Mouse (Mus musculus) C2C12 (cell line): ENCODE data around the gene Osgep.

Source experiments
- CEBPB ChIP-seq: IDR thresholded peaks from one replicate; pipeline ENCODE4 v1.6.1; 2011; ENCODE audit warnings: low read depth, mild to moderate bottlenecking, control low read depth, moderate library complexity
- CTCF ChIP-seq: IDR thresholded peaks from one replicate; pipeline ENCODE4 v1.5.1; 2011; ENCODE audit not compliant: control insufficient read depth, insufficient read depth, insufficient read length
- FOSL1 ChIP-seq: IDR thresholded peaks from one replicate; pipeline ENCODE4 v1.8.0; 2011; ENCODE audit warnings: mild to moderate bottlenecking, low read length; ENCODE audit not compliant: poor library complexity, insufficient read depth, severe bottlenecking
- MAX ChIP-seq: IDR thresholded peaks from one replicate; pipeline ENCODE4 v1.6.1; 2011; ENCODE audit warnings: mild to moderate bottlenecking, control low read depth
- MYOD1 ChIP-seq: IDR thresholded peaks from one replicate; pipeline ENCODE4 v1.6.1; 2011; ENCODE audit warnings: low read depth; ENCODE audit not compliant: control insufficient read depth, insufficient read length
- USF1 ChIP-seq: IDR thresholded peaks from one replicate; pipeline ENCODE4 v1.6.1; 2011; ENCODE audit warnings: low read depth, mild to moderate bottlenecking, control low read depth, moderate library complexity

GRCm38 (mm10) chr14:50931493-50932020, 6.9 kb upstream of the Osgep start:
- no peak for TF ChIP-seq CTCF
- TF ChIP-seq MAX, result no peak
- TF ChIP-seq MYOD1, result no peak
- no peak for TF ChIP-seq CEBPB
- no peak for TF ChIP-seq USF1
- no peak for TF ChIP-seq FOSL1
